Mouse (Mus musculus) cerebellum, adult 18-20 months (tissue): Measurements from ENCODE around the gene H2afj.

Source experiments
- DNase-seq, 2 experiments: peaks; one replicate each; pipeline ENCODE4 v3.0.0; 2021

Gene H2afj

GRCm38 (mm10) chr6:136806819-136807218 is 1.2 kb upstream of the H2afj start:
- DNase-seq, result no peak

- no peak for DNase-seq
Observed at GRCm38 (mm10) chr6:136807395-136808013, 540 bp upstream of the H2afj start.

DNA sequence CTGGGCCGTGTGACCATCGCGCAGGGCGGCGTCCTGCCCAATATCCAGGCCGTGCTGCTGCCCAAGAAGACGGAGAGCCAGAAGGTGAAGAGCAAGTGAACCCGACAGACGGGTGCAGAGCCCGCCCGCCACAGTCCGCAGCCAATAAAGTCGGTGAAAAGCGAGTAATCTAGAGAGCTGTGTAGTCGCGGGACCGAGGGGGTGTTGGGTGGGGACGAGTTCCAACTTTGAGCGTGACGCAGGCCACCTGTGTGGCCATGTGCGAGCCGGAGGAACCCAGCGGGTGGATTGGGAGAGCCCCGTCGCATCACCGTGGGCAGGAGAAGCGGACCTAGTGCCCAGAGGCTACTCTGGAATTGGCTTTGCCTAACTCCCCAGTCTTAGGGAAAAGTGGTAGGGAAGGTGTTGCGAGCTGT is 595 bp downstream of the H2afj start:
- peak in 1 of 2 experiments; percentile 40 for DNase-seq

DNA sequence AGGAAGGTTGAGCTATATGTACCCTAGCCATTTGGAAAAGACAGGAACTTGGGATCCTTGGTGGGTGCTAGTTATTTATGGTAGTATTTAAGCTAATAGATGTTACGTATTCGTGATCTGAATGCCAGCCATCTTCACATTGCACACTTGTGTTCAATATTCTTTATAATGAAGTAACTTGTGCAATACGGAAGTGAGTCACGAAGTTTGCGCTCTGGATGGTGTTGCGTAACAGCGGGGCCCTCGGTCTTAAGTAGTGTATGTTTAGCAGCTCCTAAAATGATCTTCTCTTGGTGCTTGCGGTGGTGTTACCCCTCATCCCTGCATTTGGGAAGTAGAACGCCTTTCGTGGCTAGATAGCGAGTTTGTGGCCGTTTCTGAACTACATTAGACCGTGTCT is 1.0 kb downstream of the H2afj start:
- DNase-seq, result no peak

DNA sequence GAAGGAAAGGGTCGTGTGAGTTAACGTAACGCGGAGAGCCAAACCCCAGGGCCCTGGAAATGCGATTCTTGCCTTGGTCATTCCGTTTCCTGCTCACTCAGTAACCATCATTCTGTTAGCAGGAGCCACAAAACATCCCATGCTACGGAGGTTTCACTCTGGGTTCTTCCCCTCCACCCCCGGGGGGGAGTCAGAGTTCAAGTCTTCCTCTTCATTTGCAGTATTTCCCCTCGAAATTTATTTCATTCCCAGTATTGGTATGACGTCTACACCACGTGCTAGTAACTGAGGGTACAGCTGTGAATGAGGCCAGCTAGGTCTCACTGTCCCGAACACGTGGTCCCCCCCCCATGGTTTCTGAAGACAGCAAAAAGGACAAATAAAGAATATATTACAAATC is 1.6 kb downstream of the H2afj start:
- DNase-seq, result no peak

DNA sequence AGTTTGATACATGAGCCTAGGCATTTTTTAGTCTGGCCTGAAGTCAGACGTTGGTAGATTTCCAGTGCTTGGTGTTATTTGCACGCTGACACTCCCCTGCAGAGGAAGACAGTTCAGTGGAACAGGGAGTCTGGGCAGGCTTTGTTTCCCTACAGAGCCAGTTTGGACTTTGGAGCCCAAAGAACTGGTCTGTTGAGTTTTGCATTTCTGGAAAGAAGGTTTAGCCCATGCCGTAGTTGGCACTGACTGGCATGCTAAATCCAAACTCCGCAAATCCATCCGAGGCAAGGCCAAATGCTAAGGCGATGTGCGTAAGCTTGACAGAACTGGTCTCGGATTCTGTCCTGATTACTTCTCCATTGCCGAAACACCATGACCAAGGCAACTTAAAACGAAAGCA is 3.2 kb downstream of the H2afj start:
- no peak for DNase-seq

DNA sequence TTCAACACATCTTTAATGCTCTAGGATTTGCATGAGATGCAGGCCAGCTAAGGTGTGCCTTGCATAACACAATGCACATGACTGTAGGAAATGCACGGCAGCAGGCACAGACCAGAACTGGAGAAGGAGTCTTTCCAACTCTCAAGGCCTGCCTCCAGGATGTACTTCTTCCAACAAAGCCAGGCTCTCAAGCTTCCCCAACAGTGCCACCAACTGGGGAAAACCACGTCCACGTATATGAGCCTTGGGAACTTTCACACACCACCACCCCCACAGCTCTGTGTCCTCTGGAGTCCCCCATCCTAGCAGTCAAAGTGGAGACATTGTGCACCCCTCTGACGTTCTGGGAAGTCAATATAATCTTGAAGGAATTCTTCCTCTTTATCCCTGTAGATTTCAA is 5.1 kb downstream of the H2afj start:
- no peak for DNase-seq

GRCm38 (mm10) chr6:136815381-136815780 is 7.3 kb downstream of the H2afj start:
- DNase-seq, result no peak

- DNase-seq, result no peak
Observed at GRCm38 (mm10) chr6:136816826-136817225, 8.8 kb downstream of the H2afj start.

DNA sequence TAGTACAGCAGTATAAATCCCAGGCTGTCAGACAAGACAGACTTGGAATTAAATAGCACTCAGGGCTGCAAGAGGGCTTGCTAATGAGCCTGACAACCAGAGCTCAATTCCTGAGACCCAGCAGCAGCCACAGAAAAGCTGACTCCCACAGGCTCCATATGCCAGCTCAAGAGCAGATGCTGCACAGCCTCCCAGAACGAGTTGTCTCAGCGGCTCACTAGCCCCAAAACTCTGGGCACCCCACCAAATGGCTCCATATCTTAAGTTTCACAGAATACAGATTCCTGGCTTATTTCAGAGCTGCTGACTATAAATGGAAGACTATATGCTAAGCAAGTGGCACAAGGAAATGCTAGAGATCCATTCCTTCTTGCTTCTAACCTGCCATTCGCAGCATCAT is 9.5 kb downstream of the H2afj start:
- DNase-seq, result no peak

GRCm38 (mm10) chr6:136820381-136820780 is 12.3 kb downstream of the H2afj start:
- no peak for DNase-seq

- no peak for DNase-seq
Observed at GRCm38 (mm10) chr6:136821086-136821485, 13.0 kb downstream of the H2afj start.

DNA sequence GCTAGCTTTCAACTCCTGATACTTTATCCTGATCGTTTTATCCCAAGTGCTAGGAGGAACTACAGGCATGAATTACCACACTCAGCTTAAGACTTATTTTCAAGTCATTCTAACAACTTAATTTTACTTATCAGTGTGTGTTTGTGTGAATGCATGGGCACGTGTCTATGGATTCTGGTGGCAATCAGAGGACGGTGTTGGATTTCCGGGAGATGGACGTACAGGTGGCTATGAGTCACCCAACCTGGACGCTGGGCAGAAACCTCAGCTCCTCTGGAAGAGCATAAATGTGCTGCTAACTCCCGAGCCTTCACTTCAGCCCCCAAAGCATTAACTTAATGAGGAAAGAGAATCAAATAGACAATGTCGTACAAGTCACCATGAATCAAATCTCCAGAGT is 16.9 kb downstream of the H2afj start:
- DNase-seq, result no peak

DNA sequence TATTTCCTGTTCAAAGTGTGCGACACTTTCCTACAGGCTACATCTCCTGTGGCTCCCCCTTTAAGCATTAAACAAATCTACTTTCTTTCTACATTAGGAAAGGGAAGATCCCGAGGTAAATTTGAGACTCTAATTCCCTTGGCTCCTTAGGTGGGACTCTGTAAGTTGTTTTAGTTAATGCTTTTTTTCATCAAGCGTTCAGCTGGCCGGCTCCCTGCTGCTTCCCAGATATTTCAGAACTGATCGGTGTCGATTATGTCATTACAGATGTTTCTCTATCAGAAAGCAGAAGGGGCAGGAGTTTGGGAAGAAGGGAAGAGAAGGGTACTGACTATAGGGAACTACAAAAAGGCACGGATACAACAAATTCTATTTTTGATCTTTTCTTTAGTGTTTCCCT is 19.1 kb downstream of the H2afj start:
- no peak for DNase-seq

GRCm38 (mm10) chr6:136827516-136827880 is 19.5 kb downstream of the H2afj start, which contains the start of gene BC049715:
BC049715 (plus strand) TSS chr6:136827626.
- DNase-seq, result no peak

- peak; percentile 95 to 97 for DNase-seq
Observed at GRCm38 (mm10) chr6:136827881-136828561, 20.0 kb downstream of the H2afj start, which contains the start of gene Wbp11. Wbp11 (minus strand) TSS chr6:136828233.

DNA sequence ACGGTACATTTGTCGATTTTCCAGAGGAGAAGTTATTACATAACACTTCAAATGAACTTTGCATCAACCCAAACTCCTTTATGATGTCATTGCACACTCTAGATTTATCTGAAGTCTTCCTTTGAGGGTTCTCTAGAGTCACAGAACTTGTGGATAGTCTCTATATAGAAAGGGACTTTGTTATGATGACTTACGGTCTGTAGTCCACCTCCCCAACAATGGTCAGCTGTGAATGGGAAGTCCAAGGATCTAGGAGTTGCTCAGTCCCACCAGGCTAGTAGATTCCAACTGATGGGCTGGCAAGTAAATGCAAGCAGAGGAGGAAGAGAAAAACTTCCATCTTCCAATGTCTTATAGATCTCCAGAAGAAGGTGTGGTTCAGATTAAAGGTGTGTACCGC is 20.6 kb downstream of the H2afj start:
- peak in 1 of 2 experiments; percentile 16 for DNase-seq

DNA sequence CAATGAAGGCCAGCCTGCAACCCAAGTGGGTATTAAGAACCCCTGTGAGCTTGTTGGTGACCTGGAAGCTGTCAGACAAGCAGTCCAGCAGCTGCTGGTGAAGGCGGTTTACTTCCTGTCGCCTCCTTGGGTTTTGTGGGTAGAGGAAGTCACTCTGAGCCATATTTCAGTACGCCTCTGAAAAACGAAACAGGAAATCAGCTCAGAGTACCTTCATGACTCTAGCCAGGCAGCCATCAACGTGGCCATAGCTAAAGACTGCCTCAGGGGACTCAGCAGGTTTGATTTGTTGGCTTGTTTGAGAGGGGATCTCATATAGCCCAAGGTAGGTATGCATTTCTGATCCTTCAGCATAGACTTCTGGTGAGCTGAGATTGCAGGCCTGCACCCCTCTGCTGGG is 23.7 kb downstream of the H2afj start:
- no peak for DNase-seq

DNA sequence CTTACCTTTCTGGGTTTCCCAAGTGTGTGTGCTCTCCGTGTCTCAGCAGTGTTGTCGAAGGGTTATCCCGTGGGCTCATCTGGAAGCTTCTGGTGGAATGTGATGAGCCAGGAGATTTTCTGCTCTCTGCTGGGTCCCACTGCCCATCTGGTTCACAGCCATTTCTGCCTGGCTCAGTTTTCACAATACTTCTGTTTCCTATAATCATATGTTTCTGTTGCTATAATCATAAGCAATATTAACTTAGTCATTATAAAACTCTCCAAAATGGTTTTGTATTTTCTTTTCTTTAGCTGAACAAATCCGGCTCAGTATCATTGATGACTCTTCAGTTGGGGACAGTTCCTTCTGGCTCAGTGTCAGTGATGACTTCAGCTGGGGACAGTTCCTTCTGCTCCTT is 27.3 kb downstream of the H2afj start, which contains the start of gene Smco3:
Smco3 (minus strand) TSS at position 101 of the 400 bp plus-strand sequence.
- no peak for DNase-seq

DNA sequence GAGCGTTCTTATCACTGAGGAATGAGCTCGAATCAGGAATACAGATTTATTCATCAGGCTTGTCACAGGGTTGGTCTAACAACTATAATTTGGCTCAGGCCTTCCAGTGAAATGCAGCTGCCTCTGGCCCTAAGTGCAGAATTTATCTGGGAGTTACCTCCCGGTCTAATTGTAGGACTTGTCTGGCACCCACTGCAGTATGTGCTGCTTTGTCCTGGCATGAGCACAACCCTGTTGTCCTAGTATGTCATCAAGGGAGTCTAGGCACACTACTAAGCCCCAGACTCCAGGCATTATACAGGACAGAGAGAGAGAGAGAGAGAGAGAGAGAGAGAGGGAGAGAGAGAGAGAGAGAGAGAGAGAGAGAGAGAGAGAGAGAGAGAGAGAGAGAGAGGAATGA is 29.3 kb downstream of the H2afj start:
- no peak for DNase-seq

- no peak for DNase-seq
Observed at GRCm38 (mm10) chr6:136844903-136845302, 36.9 kb downstream of the H2afj start.

- DNase-seq, result no peak
Observed at GRCm38 (mm10) chr6:136845706-136846480, 37.8 kb downstream of the H2afj start.

DNA sequence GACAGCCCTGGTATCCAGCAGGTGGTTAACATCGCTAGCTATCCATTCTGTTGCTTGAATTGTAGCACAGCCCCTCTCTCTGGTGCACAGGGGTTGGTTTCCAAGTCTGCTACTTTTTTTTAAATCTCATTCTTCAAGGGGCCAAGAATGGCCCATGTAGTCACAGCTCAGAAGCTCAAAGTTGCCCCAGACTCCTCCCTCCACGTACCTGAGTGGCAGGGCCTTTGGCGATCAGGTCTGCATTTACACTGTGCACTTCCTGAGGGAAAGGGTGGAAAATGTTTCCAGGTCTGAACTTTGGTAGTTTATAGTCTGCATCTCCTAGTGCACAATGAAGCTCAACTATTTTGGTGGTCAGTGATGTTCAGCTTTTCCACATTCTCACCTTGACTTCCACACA is 39.2 kb downstream of the H2afj start:
- DNase-seq, result no peak

- peak; percentile 22 to 37 for DNase-seq
Observed at GRCm38 (mm10) chr6:136847790-136848189, 39.7 kb downstream of the H2afj start.
